In genomic region chr5:114745581-114745980, GRCm38 (mm10) we compare ENCODE assay signal across 17 mouse cellular contexts. TPM values are rescaled to one million over a fixed set of nuclear protein-coding genes. Genes with fewer than 3 reads are reported as not detected.
DNase-seq lines count a peak whose midpoint lies in the region; ATAC-seq lines count a peak whose summit lies in the region.
"Had no signal": no experiment of that assay in that cellular context is flagged by ENCODE, and none has a peak within 500 bp of the region (broad histone marks: within the 10 kb centered on the region; RNA-seq: fewer than 3 reads in every experiment).

No protein-coding gene starts in this region.

- H3K36me3 ChIP-seq in kidney, embryonic 15.5 days, result peaks cover 93% of the 10 kb centered on the region
- H3K36me3 ChIP-seq in forebrain, embryonic 11.5 days (ENCODE audit: control insufficient read depth, insufficient read depth, low read length), result peaks cover 5% of the 10 kb centered on the region; the same call in 1 of the 2 replicates

- 90% methylated on average over 5 of the region's 5 CpGs for WGBS in kidney, embryonic 15.5 days
- WGBS in forebrain, embryonic 11.5 days, result 93% methylated on average over 5 of the region's 5 CpGs

- no peaks in the 10 kb centered on the region for H3K9me3 ChIP-seq in kidney, embryonic 15.5 days (replicated peaks)
- no peaks in the 10 kb centered on the region for H3K9me3 ChIP-seq in forebrain, embryonic 11.5 days (ENCODE audit: control insufficient read depth, low read length)
- H3K9me3 ChIP-seq: embryonic facial prominence, embryonic 10.5 days; forebrain, embryonic 10.5 days; heart, embryonic 12.5 days; hindbrain, embryonic 15.5 days; limb, embryonic 12.5 days had no signal

- H3K4me2 ChIP-seq in kidney, embryonic 15.5 days, result no peak overlapping the region
- no peak overlapping the region for H3K4me2 ChIP-seq in forebrain, embryonic 11.5 days (ENCODE audit: low read depth, low read length, severe bottlenecking)
- H3K4me2 ChIP-seq: heart, embryonic 12.5 days; hindbrain, embryonic 15.5 days; limb, embryonic 12.5 days had no signal

- no peaks in the 10 kb centered on the region for H3K4me1 ChIP-seq in kidney, embryonic 15.5 days
- H3K4me1 ChIP-seq in forebrain, embryonic 11.5 days (replicated peaks; ENCODE audit: control insufficient read depth, insufficient read depth, low read length), result no peaks in the 10 kb centered on the region
- H3K4me1 ChIP-seq: embryonic facial prominence, embryonic 10.5 days; forebrain, embryonic 10.5 days; hindbrain, embryonic 15.5 days; limb, embryonic 12.5 days had no signal

- no peak overlapping the region for H3K27ac ChIP-seq in kidney, embryonic 15.5 days
- H3K27ac ChIP-seq in forebrain, embryonic 11.5 days (ENCODE audit: low read depth, low read length), result no peak overlapping the region
- H3K27ac ChIP-seq: embryonic facial prominence, embryonic 10.5 days; forebrain, embryonic 10.5 days; hindbrain, embryonic 15.5 days; kidney, postnatal 0 days; left cerebral cortex, adult 2 months; limb, embryonic 12.5 days had no signal

- no peak overlapping the region for H3K4me3 ChIP-seq in kidney, embryonic 15.5 days (replicated peaks)
- no peak overlapping the region for H3K4me3 ChIP-seq in forebrain, embryonic 11.5 days (ENCODE audit: low read depth, low read length)
- H3K4me3 ChIP-seq: embryonic facial prominence, embryonic 10.5 days; forebrain, embryonic 10.5 days; heart, embryonic 12.5 days; hindbrain, embryonic 15.5 days; left cerebral cortex, adult 2 months; limb, embryonic 12.5 days had no signal

- peak; percentile 64 to 77 for DNase-seq in cerebellum, postnatal 25 days
- no peak for DNase-seq in cerebellum, adult 11 months
- DNase-seq in kidney, postnatal 10 days, result peak; percentile 41
- DNase-seq in 3134 (ENCODE audit: extremely low read depth, insufficient read length, low spot score) (peak; percentile 65), NIH3T3 (ENCODE audit: low read depth) (peak; percentile 38)
- DNase-seq in forebrain, embryonic 11.5 days (ENCODE audit: low spot score), result no peak
- no peak for DNase-seq in thymus, postnatal 10 days (ENCODE audit: low spot score in 2 of 2)
- DNase-seq: liver, postnatal 0 days; retina, postnatal 1 day had no signal

- no peak for ATAC-seq in kidney, embryonic 15.5 days (replicated peaks; ENCODE audit: low FRiP score)
- no peak for ATAC-seq in forebrain, embryonic 11.5 days (replicated peaks; ENCODE audit: low FRiP score)
- ATAC-seq: liver, postnatal 0 days had no signal

- H3K9ac ChIP-seq in kidney, embryonic 15.5 days, result no peak overlapping the region
- H3K9ac ChIP-seq in forebrain, embryonic 11.5 days (ENCODE audit: low read length), result no peak overlapping the region
- H3K9ac ChIP-seq: heart, embryonic 12.5 days; hindbrain, embryonic 15.5 days; liver, postnatal 0 days had no signal

- no peaks in the 10 kb centered on the region for H3K27me3 ChIP-seq in kidney, embryonic 15.5 days
- H3K27me3 ChIP-seq in forebrain, embryonic 11.5 days (ENCODE audit: control insufficient read depth, insufficient read depth, low read length), result no peaks in the 10 kb centered on the region
- H3K27me3 ChIP-seq: heart, embryonic 12.5 days; hindbrain, embryonic 15.5 days; limb, embryonic 12.5 days had no signal

RNA-seq across cellular contexts. Expression of gene Ankrd13a, which starts 28.9 kb away (rescaled TPM):
- polyA plus RNA-seq in kidney, embryonic 15.5 days (2015; fragmentation: Nextera tagmentation; extraction: Ambion mirVana), result 45.3 and 49.8 TPM in 2 replicates
- polyA plus RNA-seq in forebrain, embryonic 11.5 days (2014; fragmentation: Nextera tagmentation; extraction: Ambion mirVana), result 61.8 and 71.8 TPM in 2 replicates

RNA-seq across cellular contexts. Expression of gene Git2, which starts 29.7 kb away (rescaled TPM):
- polyA plus RNA-seq in kidney, embryonic 15.5 days (2015; fragmentation: Nextera tagmentation; extraction: Ambion mirVana), result 42.0 and 45.5 TPM in 2 replicates
- polyA plus RNA-seq in forebrain, embryonic 11.5 days (2014; fragmentation: Nextera tagmentation; extraction: Ambion mirVana), result 39.3 and 41.5 TPM in 2 replicates

RNA-seq across cellular contexts. Expression of gene Tchp, which starts 38.0 kb away (rescaled TPM):
- polyA plus RNA-seq in kidney, embryonic 15.5 days (2015; fragmentation: Nextera tagmentation; extraction: Ambion mirVana), result 16.5 and 17.4 TPM in 2 replicates
- 19.7 and 22.2 TPM in 2 replicates for polyA plus RNA-seq in forebrain, embryonic 11.5 days (2014; fragmentation: Nextera tagmentation; extraction: Ambion mirVana)

RNA-seq across cellular contexts. Expression of gene Gltp, which starts 54.8 kb away (rescaled TPM):
- polyA plus RNA-seq in kidney, embryonic 15.5 days (2015; fragmentation: Nextera tagmentation; extraction: Ambion mirVana), result 78.5 and 79.2 TPM in 2 replicates
- 78.3 and 81.9 TPM in 2 replicates for polyA plus RNA-seq in forebrain, embryonic 11.5 days (2014; fragmentation: Nextera tagmentation; extraction: Ambion mirVana)

Comparison
In these comparisons a context has a peak if more than half of its experiments do, and no peak if none do; other contexts are left out.
1. DNase-seq: peak in cerebellum, postnatal 25 days (2 of 2), kidney, postnatal 10 days (single experiment), 3134 (single experiment) and NIH3T3 (single experiment); none in cerebellum, adult 11 months (single experiment), forebrain, embryonic 11.5 days (single experiment) and thymus, postnatal 10 days (0 of 2).